Mouse (Mus musculus) spleen, adult 12 weeks (tissue): ENCODE measurements around the gene Dad1.

Experiments used
- DNase-seq: peaks from one replicate; pipeline ENCODE4 v3.0.0; 2022; ENCODE audit warnings: low spot score

Dad1 gene

GRCm38 (mm10) chr14:54206309-54206708 lies 47.6 kb downstream of the Dad1 start:
- no peak for DNase-seq

- DNase-seq, result no peak
Measured at GRCm38 (mm10) chr14:54205904-54206303, 48.0 kb downstream of the Dad1 start.

- DNase-seq, result no peak
Measured at GRCm38 (mm10) chr14:54204786-54205185, 49.1 kb downstream of the Dad1 start.

DNA sequence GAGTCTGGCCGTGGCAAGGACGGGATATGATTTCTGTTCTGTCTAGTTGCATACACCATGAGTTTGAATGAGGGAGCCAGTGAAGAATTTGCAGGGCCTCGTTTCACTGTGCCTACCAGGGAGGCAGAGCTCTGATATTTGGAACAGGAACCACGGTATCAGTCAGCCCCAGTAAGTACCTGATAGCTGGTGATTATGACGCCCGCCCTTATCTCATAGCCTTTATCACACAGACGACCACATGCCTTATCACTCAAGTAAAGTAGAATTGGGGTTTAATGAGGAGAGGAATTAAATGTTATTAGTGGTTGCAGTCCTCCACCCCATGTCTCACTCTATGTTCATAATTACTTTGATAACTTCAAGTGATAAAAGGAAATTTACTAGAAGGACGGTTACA lies 49.6 kb downstream of the Dad1 start:
- DNase-seq, result no peak

- DNase-seq, result no peak
Measured at GRCm38 (mm10) chr14:54203776-54204175, 50.1 kb downstream of the Dad1 start.

- no peak for DNase-seq
Measured at GRCm38 (mm10) chr14:54203207-54203606, 50.7 kb downstream of the Dad1 start.

DNA sequence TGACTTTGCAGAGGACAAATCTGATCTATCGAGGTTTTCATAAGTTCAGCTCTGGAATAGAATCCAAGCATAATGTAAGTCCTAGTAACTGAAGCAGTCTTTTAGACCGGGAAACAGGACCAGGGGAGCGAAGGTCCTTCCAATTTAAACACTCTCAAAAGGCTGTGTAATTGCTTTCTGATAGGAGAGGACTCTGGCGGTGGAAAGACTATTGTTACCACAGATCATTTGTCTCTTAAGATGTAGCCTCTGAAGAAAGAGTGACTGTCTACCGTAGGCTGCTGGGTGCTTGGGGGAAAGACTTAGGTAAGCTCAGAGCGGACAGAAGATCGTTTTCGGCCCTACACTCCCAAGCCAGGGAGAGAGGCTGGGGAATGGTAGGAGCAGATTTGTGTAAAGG lies 53.5 kb downstream of the Dad1 start:
- DNase-seq, result no peak

DNA sequence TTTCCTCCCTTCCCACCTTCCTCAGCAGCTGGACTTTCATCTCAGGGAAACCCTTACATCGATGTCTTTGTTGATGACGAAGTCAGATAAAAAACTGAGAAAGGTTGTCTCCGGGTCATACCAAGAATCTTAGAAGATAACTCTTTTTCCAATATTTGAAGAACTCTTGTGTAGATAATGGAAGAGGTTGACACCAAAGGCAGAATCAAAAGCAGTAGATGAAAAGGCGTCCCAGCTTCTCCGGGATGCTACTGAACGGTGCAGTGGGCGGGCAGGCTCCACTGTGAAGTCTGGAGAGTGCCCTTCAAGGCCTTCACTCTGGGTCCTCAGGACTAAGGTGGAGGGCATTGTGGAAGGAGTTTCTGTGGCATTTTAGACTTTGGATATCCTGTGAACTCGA lies 54.2 kb downstream of the Dad1 start:
- DNase-seq, result no peak

- DNase-seq, result no peak
Measured at GRCm38 (mm10) chr14:54197740-54198139, 56.2 kb downstream of the Dad1 start.

DNA sequence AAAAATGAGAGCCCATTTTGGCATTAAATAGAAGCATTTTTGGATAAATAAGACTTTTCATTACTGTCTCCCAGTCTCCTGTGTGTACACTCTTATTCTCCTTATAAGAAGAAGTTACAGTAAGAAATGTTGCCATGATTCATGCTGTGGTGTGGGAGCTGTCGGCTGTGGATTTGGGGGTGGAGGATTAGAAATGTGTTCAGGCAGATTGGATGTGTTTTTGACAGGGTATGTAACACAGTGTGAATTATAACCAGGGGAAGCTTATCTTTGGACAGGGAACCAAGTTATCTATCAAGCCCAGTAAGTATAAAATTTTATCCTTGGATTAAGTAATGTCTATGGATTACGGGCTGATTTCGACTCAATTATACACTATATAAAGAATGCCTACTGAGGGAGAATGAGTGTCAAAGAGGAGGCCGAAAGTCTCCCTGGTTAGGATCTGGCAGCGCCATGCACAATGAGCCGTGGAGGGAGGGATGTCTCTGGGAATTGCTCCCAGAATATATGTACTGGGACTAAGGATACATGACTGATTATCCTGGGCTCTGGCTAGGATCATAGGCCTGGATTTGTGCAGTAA lies 58.0 kb downstream of the Dad1 start:
- DNase-seq, result no peak

GRCm38 (mm10) chr14:54193354-54194133 lies 60.4 kb downstream of the Dad1 start:
- no peak for DNase-seq

- DNase-seq, result no peak
Measured at GRCm38 (mm10) chr14:54192462-54192847, 61.4 kb downstream of the Dad1 start.

- no peak for DNase-seq
Measured at GRCm38 (mm10) chr14:54191594-54192461, 62.1 kb downstream of the Dad1 start.

DNA sequence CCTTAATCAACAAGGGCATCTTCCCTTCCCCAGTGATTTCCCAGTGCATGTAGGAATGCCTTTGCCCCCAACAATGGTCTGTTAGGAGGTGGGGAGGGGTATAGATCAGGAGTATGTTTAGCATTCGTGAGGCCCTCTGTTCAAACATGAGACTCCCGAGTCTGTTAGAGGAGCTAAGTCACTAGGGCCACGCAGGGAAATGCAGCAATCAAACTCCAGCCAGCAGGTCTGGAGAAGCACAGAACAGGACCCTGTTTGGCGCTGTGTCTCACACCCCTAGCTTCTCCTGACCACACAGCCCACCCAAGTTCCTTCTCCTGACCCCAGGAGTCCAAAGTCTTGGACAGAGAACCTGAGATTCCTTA lies 62.9 kb downstream of the Dad1 start:
- no peak for DNase-seq

- no peak for DNase-seq
Measured at GRCm38 (mm10) chr14:54190305-54191025, 63.4 kb downstream of the Dad1 start.

DNA sequence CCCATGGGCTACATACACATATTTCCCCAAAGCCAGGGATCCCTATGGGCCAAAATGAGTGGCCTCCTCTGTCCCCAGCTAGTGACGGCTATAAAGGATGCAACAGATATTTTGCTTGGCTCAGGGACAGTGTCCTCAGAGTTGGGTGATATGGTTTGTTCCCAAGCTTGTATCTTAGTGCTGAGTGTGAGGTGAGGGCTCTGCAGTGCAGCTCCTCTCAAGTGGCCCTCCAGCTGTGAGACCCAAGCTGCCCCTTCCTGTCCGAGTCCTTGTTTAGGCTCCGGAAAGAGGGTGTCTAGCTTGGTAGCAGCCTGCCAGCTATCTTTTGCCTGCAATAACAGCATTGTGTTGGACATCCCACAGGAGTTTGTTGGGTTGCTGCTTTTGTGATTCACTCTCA lies 64.6 kb downstream of the Dad1 start:
- no peak for DNase-seq

GRCm38 (mm10) chr14:54187211-54187610 lies 66.7 kb downstream of the Dad1 start:
- DNase-seq, result no peak
